Comparison of ENCODE assay signal across 9 mouse cellular contexts in the genomic region with DNA sequence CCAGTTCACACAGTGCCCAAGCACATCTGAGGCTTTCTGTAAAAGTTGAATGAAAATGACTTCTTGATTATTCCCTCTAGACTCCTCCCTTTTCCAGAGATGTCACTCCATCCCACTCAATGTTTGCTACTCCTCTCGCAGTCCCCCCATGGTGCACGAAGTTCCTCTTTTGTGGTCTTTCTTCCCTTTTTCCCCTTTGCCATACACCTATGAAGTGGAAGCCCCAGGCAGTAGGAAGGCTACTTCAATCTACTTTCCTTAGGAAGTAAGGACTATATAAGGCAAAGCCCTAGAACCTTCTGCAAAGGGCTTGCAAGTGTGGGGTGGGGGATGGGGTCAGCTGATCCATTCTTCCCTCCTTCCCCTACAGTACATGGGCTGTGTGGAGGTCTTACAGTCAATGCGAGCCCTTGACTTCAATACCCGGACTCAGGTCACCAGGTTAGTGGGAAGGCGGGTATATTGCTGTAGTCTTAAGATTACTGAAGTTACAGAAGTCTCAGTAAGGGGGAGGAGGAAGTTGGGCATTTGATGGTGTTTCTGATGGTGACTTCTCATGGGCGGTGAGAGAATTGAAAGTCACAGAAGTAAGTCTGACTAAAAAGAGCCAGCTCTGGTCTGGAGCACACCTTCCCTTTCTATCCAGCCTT. TPM values are rescaled to one million over a fixed set of nuclear protein-coding genes. Genes with fewer than 3 reads are reported as not detected.
DNase-seq lines count a peak whose midpoint lies in the region; ATAC-seq and TF ChIP-seq lines count a peak whose summit lies in the region.
"Had no signal": no experiment of that assay in that cellular context is flagged by ENCODE, and none has a peak within 500 bp of the region (broad histone marks: within the 10 kb centered on the region; RNA-seq: fewer than 3 reads in every experiment).

No protein-coding gene starts in this region.

- no peak overlapping the region for H3K9ac ChIP-seq in forebrain, embryonic 15.5 days (replicated peaks)
- peak overlapping the region; percentile 37 for H3K9ac ChIP-seq in liver, embryonic 14.5 days (replicated peaks)

- H3K4me2 ChIP-seq in forebrain, embryonic 15.5 days (replicated peaks), result peak overlapping the region; percentile 43; the same call in 1 of the 2 replicates
- H3K4me2 ChIP-seq in liver, embryonic 14.5 days (ENCODE audit: low read depth), result peak overlapping the region; percentile 71

- peaks cover 76% of the 10 kb centered on the region for H3K4me1 ChIP-seq in E14TG2a.4 (replicated peaks; ENCODE audit: low read depth, low read length)
- H3K4me1 ChIP-seq in forebrain, embryonic 15.5 days, result peaks cover 27% of the 10 kb centered on the region
- peaks cover 51 to 66% of the 10 kb centered on the region in 2 experiments for H3K4me1 ChIP-seq in liver, embryonic 14.5 days (replicated peaks; ENCODE audit: control insufficient read depth in 2 of 2, insufficient read depth in 2 of 2, low read length in 1 of 2)

- H3K36me3 ChIP-seq in E14TG2a.4 (ENCODE audit: insufficient read depth, low read length), result peaks cover 51% of the 10 kb centered on the region
- no peaks in the 10 kb centered on the region; the same call in 1 of the 2 replicates for H3K36me3 ChIP-seq in forebrain, embryonic 15.5 days
- H3K36me3 ChIP-seq in liver, embryonic 14.5 days (replicated peaks; ENCODE audit: control insufficient read depth, insufficient read depth, low read depth), result peaks cover 32% of the 10 kb centered on the region

- H3K9me3 ChIP-seq in E14TG2a.4 (ENCODE audit: low read length), result no peaks in the 10 kb centered on the region
- H3K9me3 ChIP-seq in forebrain, embryonic 15.5 days, result no peaks in the 10 kb centered on the region
- no peaks in the 10 kb centered on the region for H3K9me3 ChIP-seq in liver, embryonic 14.5 days (ENCODE audit: control insufficient read depth, low read length)

- no peak for TF ChIP-seq CTCF in E14TG2a.4 (conservative IDR thresholded peaks at IDR 0.05; ENCODE audit: low read length)
- TF ChIP-seq CTCF in liver, embryonic 14.5 days (IDR thresholded peaks at IDR 0.05; ENCODE audit: low read depth), result no peak

- 81% methylated on average over 6 of the region's 6 CpGs for WGBS in forebrain, embryonic 15.5 days
- WGBS in liver, embryonic 14.5 days (ENCODE audit: insufficient replicate concordance), result 48% methylated on average over 6 of the region's 6 CpGs

- TF ChIP-seq EP300 in liver, embryonic 14.5 days (IDR thresholded peaks at IDR 0.05; ENCODE audit: low read depth), result no peak

- peak overlapping the region; percentile 83 for H3K4me3 ChIP-seq in E14TG2a.4 (replicated peaks; ENCODE audit: low read length)
- no peak overlapping the region for H3K4me3 ChIP-seq in forebrain, embryonic 15.5 days
- H3K4me3 ChIP-seq in liver, embryonic 14.5 days (ENCODE audit: insufficient read depth in 1 of 2, low read depth in 2 of 2, low read length in 2 of 2), result peak overlapping the region; percentile 33 to 62; a peak in 3 of 4 replicates

- H3K27me3 ChIP-seq in E14TG2a.4 (ENCODE audit: insufficient read depth, low read length), result no peaks in the 10 kb centered on the region
- no peaks in the 10 kb centered on the region for H3K27me3 ChIP-seq in forebrain, embryonic 15.5 days
- H3K27me3 ChIP-seq in liver, embryonic 14.5 days (ENCODE audit: control insufficient read depth, insufficient read depth, low read length), result no peaks in the 10 kb centered on the region

- no peak overlapping the region for H3K27ac ChIP-seq in forebrain, embryonic 15.5 days (replicated peaks)
- H3K27ac ChIP-seq in liver, embryonic 14.5 days, result peak overlapping the region; percentile 29

- DNase-seq in heart, adult 11 months, result peak; percentile 92
- DNase-seq in heart, adult 9 months (ENCODE audit: low spot score in 2 of 2), result no peak
- no peak for DNase-seq in liver, embryonic 14.5 days (ENCODE audit: low read depth in 3 of 3, low spot score in 3 of 3)
- no peak for DNase-seq in embryo, embryonic 10 days (ENCODE audit: low spot score)
- no peak for DNase-seq in cerebellum, postnatal 14 days
- DNase-seq: B cell, adult 2 months had no signal

- ATAC-seq in forebrain, embryonic 15.5 days (replicated peaks), result no peak
- ATAC-seq in liver, embryonic 14.5 days (ENCODE audit: insufficient read depth), result no peak
- ATAC-seq in granulocyte monocyte progenitor cell, adult 5-6 weeks (replicated peaks; ENCODE audit: poor library complexity, severe bottlenecking), result no peak

RNA-seq across cellular contexts. Expression of gene Shc1, which starts 4.4 kb away (rescaled TPM):
- 14.3 and 15.8 TPM in 2 replicates for polyA plus RNA-seq in forebrain, embryonic 15.5 days (2015; fragmentation: Nextera tagmentation; extraction: Ambion mirVana)
- polyA plus RNA-seq in liver, embryonic 14.5 days (2012; rRNA removed), result 36.9 and 38.8 TPM in 2 replicates
- polyA plus RNA-seq in liver, embryonic 14.5 days (2014; fragmentation: Nextera tagmentation; extraction: Ambion mirVana), result 27.5 and 30.6 TPM in 2 replicates
- 51.2 and 75.8 TPM in 2 replicates for total RNA-seq in granulocyte monocyte progenitor cell, adult 5-6 weeks (2014; fragmentation: Nextera tagmentation)
- 37.7 and 49.1 TPM in 2 replicates for total RNA-seq in granulocyte monocyte progenitor cell, adult 5-6 weeks (2017)

RNA-seq across cellular contexts. Expression of gene Cks1b, which starts 4.5 kb away (rescaled TPM):
- 165 and 196 TPM in 2 replicates for polyA plus RNA-seq in forebrain, embryonic 15.5 days (2015; fragmentation: Nextera tagmentation; extraction: Ambion mirVana)
- polyA plus RNA-seq in liver, embryonic 14.5 days (2012; rRNA removed), result 133 and 172 TPM in 2 replicates
- polyA plus RNA-seq in liver, embryonic 14.5 days (2014; fragmentation: Nextera tagmentation; extraction: Ambion mirVana), result 288 and 295 TPM in 2 replicates
- 178 and 260 TPM in 2 replicates for total RNA-seq in granulocyte monocyte progenitor cell, adult 5-6 weeks (2014; fragmentation: Nextera tagmentation)
- 194 and 212 TPM in 2 replicates for total RNA-seq in granulocyte monocyte progenitor cell, adult 5-6 weeks (2017)

RNA-seq across cellular contexts. Expression of gene Pygo2, which starts 7.3 kb away (rescaled TPM):
- polyA plus RNA-seq in forebrain, embryonic 15.5 days (2015; fragmentation: Nextera tagmentation; extraction: Ambion mirVana), result 39.4 and 41.5 TPM in 2 replicates
- polyA plus RNA-seq in liver, embryonic 14.5 days (2012; rRNA removed), result 12.9 and 15.2 TPM in 2 replicates
- polyA plus RNA-seq in liver, embryonic 14.5 days (2014; fragmentation: Nextera tagmentation; extraction: Ambion mirVana), result 8.4 and 10.7 TPM in 2 replicates
- total RNA-seq in granulocyte monocyte progenitor cell, adult 5-6 weeks (2014; fragmentation: Nextera tagmentation), result 18.9 and 35.2 TPM in 2 replicates
- 8.8 and 8.9 TPM in 2 replicates for total RNA-seq in granulocyte monocyte progenitor cell, adult 5-6 weeks (2017)

RNA-seq across cellular contexts. Expression of gene Flad1, which starts 11.0 kb away (rescaled TPM):
- 42.0 and 42.3 TPM in 2 replicates for polyA plus RNA-seq in forebrain, embryonic 15.5 days (2015; fragmentation: Nextera tagmentation; extraction: Ambion mirVana)
- polyA plus RNA-seq in liver, embryonic 14.5 days (2012; rRNA removed), result 8.7 and 9.2 TPM in 2 replicates
- 13.0 and 13.2 TPM in 2 replicates for polyA plus RNA-seq in liver, embryonic 14.5 days (2014; fragmentation: Nextera tagmentation; extraction: Ambion mirVana)
- 27.5 and 41.7 TPM in 2 replicates for total RNA-seq in granulocyte monocyte progenitor cell, adult 5-6 weeks (2014; fragmentation: Nextera tagmentation)
- 15.3 and 16.2 TPM in 2 replicates for total RNA-seq in granulocyte monocyte progenitor cell, adult 5-6 weeks (2017)

RNA-seq across cellular contexts. Expression of gene Pbxip1, which starts 13.8 kb away (rescaled TPM):
- 12.1 and 15.1 TPM in 2 replicates for polyA plus RNA-seq in forebrain, embryonic 15.5 days (2015; fragmentation: Nextera tagmentation; extraction: Ambion mirVana)
- polyA plus RNA-seq in liver, embryonic 14.5 days (2012; rRNA removed), result 2.2 and 3.1 TPM in 2 replicates
- 2.8 and 3.3 TPM in 2 replicates for polyA plus RNA-seq in liver, embryonic 14.5 days (2014; fragmentation: Nextera tagmentation; extraction: Ambion mirVana)
- 9.7 TPM in 2 replicates for total RNA-seq in granulocyte monocyte progenitor cell, adult 5-6 weeks (2014; fragmentation: Nextera tagmentation)
- 7.8 and 12.2 TPM in 2 replicates for total RNA-seq in granulocyte monocyte progenitor cell, adult 5-6 weeks (2017)
